Mouse (Mus musculus) ES-Bruce4 (cell line): Measurements from ENCODE around the gene Satb2.

Experiments used
- CTCF ChIP-seq: IDR thresholded peaks from one replicate; pipeline ENCODE4 v1.8.1; 2011; ENCODE audit warnings: low read depth, low read length
- POLR2A ChIP-seq: IDR thresholded peaks from one replicate; pipeline ENCODE4 v1.8.1; 2011; ENCODE audit warnings: low read length; ENCODE audit not compliant: insufficient read depth

- TF ChIP-seq CTCF (no peak), POLR2A (no peak)
Observed at GRCm38 (mm10) chr1:56750693-56751092, 227.8 kb downstream of the Satb2 start.
